Comparison of ENCODE assay signal across 8 mouse cellular contexts in genomic region chr11:86257054-86257453, GRCm38 (mm10). TPM values are rescaled to one million over a fixed set of nuclear protein-coding genes. Genes with fewer than 3 reads are reported as not detected.
DNase-seq lines count a peak whose midpoint lies in the region; ATAC-seq and TF ChIP-seq lines count a peak whose summit lies in the region.

No protein-coding gene starts in this region.

- TF ChIP-seq POLR2A in ES-Bruce4 (IDR thresholded peaks at IDR 0.05; ENCODE audit: insufficient read depth, low read length) (no peak), myocyte (IDR thresholded peaks at IDR 0.05; ENCODE audit: insufficient read length, low read depth) (no peak)

- H3K79me2 ChIP-seq in myocyte (ENCODE audit: control insufficient read depth, insufficient read depth), result peaks cover 9% of the 10 kb centered on the region

- peak; percentile 64; the same call in 1 of the 2 replicates for ATAC-seq in heart, embryonic 14.5 days (ENCODE audit: insufficient number of reproducible peaks, insufficient read depth, low FRiP score, low read depth)
- peak; percentile 44 for ATAC-seq in intestine, postnatal 0 days

- TF ChIP-seq EP300 in ES-Bruce4 (IDR thresholded peaks at IDR 0.05; ENCODE audit: insufficient read depth, low read depth, low read length), result no peak

- TF ChIP-seq CTCF in ES-Bruce4 (IDR thresholded peaks at IDR 0.05; ENCODE audit: low read depth, low read length), result no peak
- no peak for TF ChIP-seq CTCF in intestine, postnatal 0 days (IDR thresholded peaks at IDR 0.05; ENCODE audit: low read depth)

- peak overlapping the region; percentile 81 to 83 for H3K27ac ChIP-seq in heart, embryonic 14.5 days (replicated peaks in 1 of 2; ENCODE audit: control insufficient read depth in 1 of 2, insufficient read depth in 1 of 2, low read depth in 2 of 2, low read length in 2 of 2)
- no peak overlapping the region for H3K27ac ChIP-seq in ES-Bruce4 (ENCODE audit: insufficient read depth, low read length)
- no peak overlapping the region for H3K27ac ChIP-seq in intestine, postnatal 0 days (ENCODE audit: low read depth, low read length)

- peaks cover 3 to 8% of the 10 kb centered on the region in 2 experiments; a peak in 3 of 4 replicates for H3K4me1 ChIP-seq in heart, embryonic 14.5 days (ENCODE audit: control insufficient read depth in 2 of 2, insufficient read depth in 2 of 2, low read length in 2 of 2)
- no peaks in the 10 kb centered on the region for H3K4me1 ChIP-seq in ES-Bruce4 (ENCODE audit: control insufficient read depth, insufficient read depth, low read length)
- H3K4me1 ChIP-seq in erythroblast, embryonic 14.5 days (ENCODE audit: control insufficient read depth), result peaks cover 20% of the 10 kb centered on the region
- H3K4me1 ChIP-seq in intestine, postnatal 0 days (replicated peaks; ENCODE audit: control insufficient read depth, insufficient read depth, low read length), result peaks cover 4% of the 10 kb centered on the region; the same call in 1 of the 2 replicates

- WGBS in heart, embryonic 14.5 days, result 1% methylated on average over 22 of the region's 22 CpGs
- under 1% methylated on average over 22 of the region's 22 CpGs for WGBS in intestine, postnatal 0 days

- intact Hi-C loops in heart, postnatal 25 days (cut with DNase I), result loop anchor here (5.0 kb wide), 1 partner anchor 100 kb away; the partner anchor contains the start of gene Med13

- H3K9ac ChIP-seq in heart, embryonic 14.5 days (ENCODE audit: low read length), result peak overlapping the region; percentile 92
- peak overlapping the region; percentile 83 for H3K9ac ChIP-seq in ES-Bruce4 (ENCODE audit: low read depth, poor library complexity, severe bottlenecking)
- H3K9ac ChIP-seq in intestine, postnatal 0 days (ENCODE audit: low read depth, low read length), result peak overlapping the region; percentile 83

- peak overlapping the region; percentile 61 for H3K4me2 ChIP-seq in heart, embryonic 14.5 days (ENCODE audit: low read length)
- peak overlapping the region; percentile 82 for H3K4me2 ChIP-seq in intestine, postnatal 0 days (replicated peaks; ENCODE audit: low read depth)
- H3K4me2 ChIP-seq in myocyte (ENCODE audit: low read depth), result peak overlapping the region; percentile 95

- no peak for DNase-seq in heart, postnatal 25 days (ENCODE audit: low spot score)
- no peak for DNase-seq in frontal cortex, postnatal 25 days (ENCODE audit: low spot score in 2 of 2)
- DNase-seq in thymus, postnatal 0 days (ENCODE audit: low spot score), result no peak

- no peaks in the 10 kb centered on the region for H3K27me3 ChIP-seq in heart, embryonic 14.5 days (ENCODE audit: control insufficient read depth, insufficient read depth, low read length)
- H3K27me3 ChIP-seq in ES-Bruce4 (ENCODE audit: control insufficient read depth, insufficient read depth, low read length, poor library complexity, severe bottlenecking) (no peaks in the 10 kb centered on the region), myocyte (ENCODE audit: control insufficient read depth, insufficient read depth, insufficient read length) (no peaks in the 10 kb centered on the region)
- no peaks in the 10 kb centered on the region for H3K27me3 ChIP-seq in erythroblast, embryonic 14.5 days (ENCODE audit: control insufficient read depth)
- no peaks in the 10 kb centered on the region for H3K27me3 ChIP-seq in intestine, postnatal 0 days (replicated peaks; ENCODE audit: control insufficient read depth, insufficient read depth, low read length)

- H3K9me3 ChIP-seq in heart, embryonic 14.5 days (ENCODE audit: control insufficient read depth, low read length), result no peaks in the 10 kb centered on the region
- no peaks in the 10 kb centered on the region for H3K9me3 ChIP-seq in ES-Bruce4 (replicated peaks; ENCODE audit: control insufficient read depth, insufficient read depth, low read length, poor library complexity, severe bottlenecking)
- no peaks in the 10 kb centered on the region for H3K9me3 ChIP-seq in erythroblast, embryonic 14.5 days (ENCODE audit: control insufficient read depth, low read length)
- H3K9me3 ChIP-seq in intestine, postnatal 0 days (ENCODE audit: control insufficient read depth), result no peaks in the 10 kb centered on the region

- H3K36me3 ChIP-seq in heart, embryonic 14.5 days (ENCODE audit: control insufficient read depth, insufficient read depth, low read length), result peaks cover 15% of the 10 kb centered on the region
- H3K36me3 ChIP-seq in ES-Bruce4 (ENCODE audit: control insufficient read depth, insufficient read depth, low read length, poor library complexity, severe bottlenecking) (peaks cover 6% of the 10 kb centered on the region), myocyte (ENCODE audit: control insufficient read depth, insufficient read depth) (peaks cover 12% of the 10 kb centered on the region)
- peaks cover 22% of the 10 kb centered on the region for H3K36me3 ChIP-seq in erythroblast, embryonic 14.5 days (ENCODE audit: control insufficient read depth)
- H3K36me3 ChIP-seq in intestine, postnatal 0 days (ENCODE audit: control insufficient read depth, insufficient read depth), result 0 out of 2 replicates have a peak, but pooled peaks cover 5% of the 10 kb centered on the region

- peak overlapping the region; percentile 73 to 93 for H3K4me3 ChIP-seq in heart, embryonic 14.5 days (ENCODE audit: control insufficient read depth in 1 of 2, insufficient read depth in 1 of 2, low read depth in 1 of 2, low read length in 2 of 2)
- H3K4me3 ChIP-seq in ES-Bruce4 (ENCODE audit: low read depth, low read length) (peak overlapping the region; percentile 88), myocyte (peak overlapping the region; percentile 70)
- peak overlapping the region; percentile 76 for H3K4me3 ChIP-seq in erythroblast, embryonic 14.5 days (replicated peaks)
- peak overlapping the region; percentile 75 for H3K4me3 ChIP-seq in intestine, postnatal 0 days (ENCODE audit: low read depth, low read length)

- peak overlapping the region; percentile 25 for H3ac ChIP-seq in myocyte (ENCODE audit: control insufficient read depth, insufficient read length)

TF ChIP-seq in myocyte, 11 proteins besides CTCF, POLR2A, EP300 and RAD21:
- TF ChIP-seq E2F4 (IDR thresholded peaks at IDR 0.05; ENCODE audit: insufficient read depth) (no peak), MYOG (IDR thresholded peaks at IDR 0.05; ENCODE audit: control insufficient read depth in 1 of 3, insufficient read depth in 1 of 3, insufficient read length in 2 of 3, low read depth in 2 of 3) (no peak), SRF (IDR thresholded peaks at IDR 0.05; ENCODE audit: control insufficient read depth, insufficient read length, low read depth) (no peak), POLR2AphosphoS2 (IDR thresholded peaks at IDR 0.05; ENCODE audit: insufficient read length, low read depth) (no peak), TCF3 (IDR thresholded peaks at IDR 0.05; ENCODE audit: insufficient read length, low read depth) (no peak), TCF12 (IDR thresholded peaks at IDR 0.05; ENCODE audit: insufficient read depth, poor library complexity, severe bottlenecking) (no peak), REST (IDR thresholded peaks at IDR 0.05; ENCODE audit: insufficient read depth, insufficient read length) (no peak), USF1 (IDR thresholded peaks at IDR 0.05; ENCODE audit: low read depth) (no peak), MAX (IDR thresholded peaks at IDR 0.05; ENCODE audit: low read depth) (no peak), MYOD1 (IDR thresholded peaks at IDR 0.05; ENCODE audit: control insufficient read depth in 1 of 3, insufficient read length in 2 of 3, low read depth in 2 of 3) (no peak), CEBPB (IDR thresholded peaks at IDR 0.05; ENCODE audit: insufficient read depth, poor library complexity, severe bottlenecking) (no peak)

RNA-seq across cellular contexts. Expression of gene Ints2, which starts 0.3 kb away (rescaled TPM):
- polyA plus RNA-seq in heart, embryonic 14.5 days (2014; fragmentation: Nextera tagmentation; extraction: Ambion mirVana), result 12.3 and 13.6 TPM in 2 replicates
- 1 to 10 TPM; 5.3 to 6.7 TPM for total RNA-seq in heart, postnatal 25 days (2021)
- polyA plus RNA-seq in ES-Bruce4 (2011; ENCODE audit: insufficient read depth, insufficient read length, low read depth, missing spikeins), result 48.7 and 51.0 TPM in 2 replicates
- polyA plus RNA-seq in erythroblast, embryonic 14.5 days (2012), result 0.03 and 0.05 TPM in 2 replicates
- polyA plus RNA-seq in intestine, postnatal 0 days (2015; fragmentation: Nextera tagmentation; extraction: Ambion mirVana), result 4.1 and 5.2 TPM in 2 replicates
- polyA plus RNA-seq in myocyte (2012; fragmentation: generic; extraction: Trizol), result 5.3 TPM
- 18.4 and 19.1 TPM in 2 replicates for polyA plus RNA-seq in thymus, postnatal 0 days (2015; fragmentation: Nextera tagmentation; extraction: Ambion mirVana)

RNA-seq across cellular contexts. Expression of gene Brip1, which starts 56.1 kb away (rescaled TPM):
- 4.6 and 6.2 TPM in 2 replicates for polyA plus RNA-seq in heart, embryonic 14.5 days (2014; fragmentation: Nextera tagmentation; extraction: Ambion mirVana)
- total RNA-seq in heart, postnatal 25 days (2021), result under 1 TPM; 0.55 to 0.59 TPM
- polyA plus RNA-seq in ES-Bruce4 (2011; ENCODE audit: insufficient read depth, insufficient read length, low read depth, missing spikeins) (15.2 and 17.6 TPM in 2 replicates), myocyte (2012; fragmentation: generic; extraction: Trizol) (0.53 TPM)
- polyA plus RNA-seq in erythroblast, embryonic 14.5 days (2012), result 0.03 and 0.08 TPM in 2 replicates
- polyA plus RNA-seq in intestine, postnatal 0 days (2015; fragmentation: Nextera tagmentation; extraction: Ambion mirVana), result 3.6 and 4.9 TPM in 2 replicates
- polyA plus RNA-seq in thymus, postnatal 0 days (2015; fragmentation: Nextera tagmentation; extraction: Ambion mirVana), result 10.3 and 11.3 TPM in 2 replicates

Comparison
In these comparisons a context has a peak if more than half of its experiments do, and no peak if none do; other contexts are left out.
1. H3K27ac ChIP-seq: peak in heart, embryonic 14.5 days (2 of 2); none in ES-Bruce4 (single experiment) and intestine, postnatal 0 days (single experiment).
2. Peak in every context shown above with its lines, with median percentiles within 50 percentile points of each other: H3K4me2 ChIP-seq, H3K4me3 ChIP-seq and H3K9ac ChIP-seq.